Mouse (Mus musculus): ENCODE measurements at regions not wholly inside any gene's neighbourhood (a gene's known extent, or its start where the extent isn't known, plus 50 kb on each side); places are given as distances from the start of the nearest gene placed in this dataset.

GRCm38 (mm10) chr12:49945628-49946220, 560.8 kb downstream of the Gm43517 start:
- no peak for DNase-seq (ENCODE audit: low spot score in 2 of 2)

- no peak for DNase-seq (ENCODE audit: low spot score in 2 of 2)
Observed at GRCm38 (mm10) chr12:49946752-49947260, 561.8 kb downstream of the Gm43517 start.

DNA sequence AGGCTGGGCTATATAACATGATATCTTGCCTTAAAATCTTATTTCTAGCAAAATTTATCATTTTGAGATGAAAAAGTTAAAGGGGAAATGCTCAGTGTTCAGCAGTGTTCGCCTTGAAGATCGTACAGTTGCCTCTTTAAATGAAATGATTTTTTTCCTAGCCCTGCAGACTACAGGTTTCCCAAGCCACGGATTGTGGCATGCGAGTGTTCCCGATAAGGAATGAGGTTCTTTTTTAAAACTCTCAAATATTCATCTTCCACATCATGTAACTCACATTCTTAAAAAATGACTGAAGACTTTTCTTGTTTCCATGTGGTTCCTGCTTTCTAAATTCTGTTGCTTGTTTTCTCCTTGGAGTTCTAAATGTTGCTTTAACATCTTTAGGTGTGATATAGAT, 566.0 kb downstream of the Gm43517 start:
- no peak for DNase-seq (ENCODE audit: low spot score in 2 of 2)

DNA sequence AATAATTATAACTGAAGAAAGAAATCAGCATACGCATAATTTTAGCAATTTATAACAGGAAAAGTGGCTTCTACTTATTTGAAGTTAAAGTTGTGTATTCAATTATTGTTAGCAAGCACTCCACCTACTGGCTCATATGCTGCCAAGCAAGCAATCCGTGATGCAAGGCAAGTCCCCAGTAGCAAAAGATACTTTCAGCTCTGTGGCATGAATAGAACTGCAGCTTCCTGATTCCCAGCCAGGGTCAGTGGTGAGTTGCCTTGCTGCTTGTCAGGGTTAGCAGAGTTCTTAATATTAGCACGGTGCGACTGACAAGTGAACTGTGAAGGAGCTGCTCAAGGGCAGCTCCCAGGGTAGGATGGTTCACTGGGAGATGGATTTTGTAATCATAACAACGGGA, 566.8 kb downstream of the Gm43517 start:
- no peak for DNase-seq (ENCODE audit: low spot score in 2 of 2)

DNA sequence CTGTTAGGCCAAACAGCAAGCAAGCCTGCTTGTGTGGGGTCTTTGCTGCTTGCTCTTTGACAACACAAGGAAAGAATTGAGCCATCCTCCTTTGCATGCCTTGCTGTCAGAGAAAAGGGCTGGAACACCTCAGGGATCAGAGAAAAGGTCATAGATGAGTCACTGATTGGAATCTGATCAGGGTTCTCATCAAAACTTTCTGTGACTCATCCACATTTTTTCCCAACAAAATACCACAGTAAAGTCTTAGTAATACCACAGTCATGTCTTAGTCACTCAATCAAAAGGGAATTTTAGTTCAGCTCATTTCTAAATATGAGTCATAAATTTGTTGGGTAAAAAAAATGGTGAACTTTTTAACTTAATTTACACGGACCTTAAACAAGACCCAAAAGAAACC, 583.1 kb downstream of the Gm43517 start:
- peak in 1 of 2 experiments; percentile 3 for DNase-seq (ENCODE audit: low spot score in 2 of 2)

DNA sequence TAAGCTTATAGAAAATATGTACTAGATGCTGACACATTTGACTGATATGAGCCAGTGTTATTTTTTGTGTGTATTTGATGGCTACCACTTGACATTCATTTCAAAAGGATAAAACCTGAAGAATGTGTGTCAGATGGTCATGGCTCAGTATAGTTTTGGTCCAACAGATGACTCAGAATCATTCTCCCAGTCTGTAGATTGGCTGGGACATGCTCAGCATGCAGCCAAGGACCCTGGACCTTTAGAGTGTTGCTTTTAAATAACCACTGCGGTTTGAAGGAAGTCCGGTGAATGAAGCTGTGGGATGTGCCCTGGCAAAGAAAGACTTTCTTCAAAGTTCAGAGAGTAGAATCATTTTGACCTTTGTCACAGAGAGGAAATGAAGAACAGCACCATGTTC, 584.6 kb downstream of the Gm43517 start:
- no peak for DNase-seq (ENCODE audit: low spot score in 2 of 2)

DNA sequence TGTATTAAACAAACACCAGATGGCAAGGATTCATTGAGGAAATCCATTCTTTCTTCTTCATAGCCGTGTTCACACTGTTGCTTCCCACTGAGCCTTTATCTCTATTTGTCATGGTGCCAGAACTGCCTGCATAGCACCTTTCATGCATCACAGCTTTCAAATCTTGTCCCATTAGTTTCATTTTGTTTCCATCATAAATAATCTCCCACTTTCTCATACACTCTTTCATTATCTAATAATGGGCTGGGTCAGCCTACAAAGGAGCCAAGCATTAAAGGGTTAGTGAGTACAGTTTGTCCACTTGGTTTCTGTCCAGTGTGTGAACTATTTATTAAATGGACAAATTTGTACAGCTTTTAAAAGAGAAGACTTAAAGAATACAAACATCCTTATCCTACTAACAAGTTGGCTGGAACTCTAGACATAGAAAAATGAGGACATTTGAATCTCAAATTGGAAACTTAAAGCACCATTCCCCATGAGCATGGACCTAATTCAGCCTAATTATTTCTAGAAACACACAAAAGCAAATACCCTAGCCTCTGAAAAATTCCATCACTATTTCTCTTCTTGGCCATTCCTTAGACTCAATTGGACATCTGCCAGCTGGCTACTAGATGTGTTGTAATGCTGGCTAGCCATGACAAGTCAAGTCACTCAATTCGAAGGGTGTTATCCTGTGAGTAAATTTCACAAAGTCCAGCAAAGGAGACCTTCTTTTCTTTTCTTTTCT, 589.8 kb downstream of the Gm43517 start:
- no peak for DNase-seq (ENCODE audit: low spot score in 2 of 2)

GRCm38 (mm10) chr12:49975553-49975952, 590.6 kb downstream of the Gm43517 start:
- DNase-seq (ENCODE audit: low spot score in 2 of 2), result no peak

GRCm38 (mm10) chr12:49992501-49993079, 607.6 kb downstream of the Gm43517 start:
- DNase-seq (ENCODE audit: low spot score in 2 of 2), result no peak

DNA sequence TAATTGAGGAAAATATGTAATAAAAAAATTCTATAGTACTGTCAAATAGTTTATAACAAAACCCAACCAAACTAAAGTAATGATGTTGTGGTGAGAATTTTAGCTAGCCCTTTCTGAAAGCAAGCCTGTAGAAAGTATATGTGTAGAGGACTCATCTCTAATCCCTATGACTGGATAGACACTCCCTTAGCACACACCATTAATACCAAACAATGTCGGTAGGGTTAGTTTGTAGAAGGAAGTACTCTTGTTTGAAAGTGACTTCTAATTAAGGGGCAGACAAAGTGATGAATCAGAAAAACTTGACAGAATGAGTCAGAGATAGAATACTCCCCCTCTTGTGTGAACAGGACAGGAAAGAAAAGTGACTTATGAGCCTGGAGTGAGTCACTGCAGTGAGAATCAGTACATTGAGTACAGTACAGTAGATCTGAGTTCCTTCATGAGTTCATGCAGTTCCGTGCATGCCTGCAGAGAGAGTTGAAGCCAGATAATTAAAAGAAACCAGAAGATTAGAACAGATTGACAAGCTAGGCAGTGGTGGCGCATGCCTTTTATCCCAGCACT, 610.0 kb downstream of the Prkd1 start:
- no peak for DNase-seq (ENCODE audit: low spot score in 2 of 2)

DNA sequence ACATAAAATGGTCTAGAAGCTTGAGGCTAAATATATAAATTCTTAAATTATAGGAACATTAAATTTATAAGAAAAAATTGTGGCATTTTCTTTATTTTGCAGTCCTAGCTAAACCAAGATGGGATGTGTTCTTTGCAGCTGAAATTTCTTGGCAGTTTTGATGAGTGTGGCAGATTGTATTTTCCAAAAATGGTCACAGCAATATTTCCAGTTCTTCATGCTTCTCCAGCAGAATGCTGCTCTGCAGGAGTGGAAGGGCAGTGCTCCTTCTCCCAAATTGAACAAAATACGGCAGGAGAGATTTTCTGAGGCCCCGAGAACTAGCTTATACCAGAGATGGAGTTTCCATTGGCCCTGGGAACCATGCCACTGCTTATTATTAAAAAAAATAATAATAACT, 587.6 kb downstream of the Prkd1 start:
- DNase-seq (ENCODE audit: low spot score in 2 of 2), result no peak

DNA sequence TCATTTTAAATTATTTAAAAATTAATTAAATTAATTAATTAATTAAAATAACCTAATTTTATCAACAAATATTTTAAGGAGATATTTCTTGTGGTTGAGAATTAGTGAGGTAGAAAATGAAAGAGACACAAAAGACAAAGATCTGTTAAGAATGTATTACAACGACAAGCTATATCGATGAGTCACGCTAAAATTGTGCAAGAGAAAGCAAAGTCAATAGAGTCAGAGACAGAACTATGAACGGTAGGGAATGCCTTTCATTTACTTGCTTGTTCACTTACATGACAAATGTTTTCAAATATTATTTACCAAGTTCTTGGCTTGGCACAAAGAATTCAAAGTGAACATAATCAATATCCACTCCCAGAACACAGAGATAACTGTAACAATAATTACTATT, 582.5 kb downstream of the Prkd1 start:
- DNase-seq (ENCODE audit: low spot score in 2 of 2), result no peak

GRCm38 (mm10) chr12:50071797-50072196, 577.1 kb downstream of the Prkd1 start:
- DNase-seq (ENCODE audit: low spot score in 2 of 2), result no peak

GRCm38 (mm10) chr12:50072359-50072758, 576.5 kb downstream of the Prkd1 start:
- DNase-seq (ENCODE audit: low spot score in 2 of 2), result no peak

- DNase-seq (ENCODE audit: low spot score in 2 of 2), result no peak
Observed at GRCm38 (mm10) chr12:50073684-50074083, 575.2 kb downstream of the Prkd1 start.

- no peak for DNase-seq (ENCODE audit: low spot score in 2 of 2)
Observed at GRCm38 (mm10) chr12:50081157-50081556, 567.7 kb downstream of the Prkd1 start.

GRCm38 (mm10) chr12:50081571-50081970, 567.3 kb downstream of the Prkd1 start:
- DNase-seq (ENCODE audit: low spot score in 2 of 2), result no peak

DNA sequence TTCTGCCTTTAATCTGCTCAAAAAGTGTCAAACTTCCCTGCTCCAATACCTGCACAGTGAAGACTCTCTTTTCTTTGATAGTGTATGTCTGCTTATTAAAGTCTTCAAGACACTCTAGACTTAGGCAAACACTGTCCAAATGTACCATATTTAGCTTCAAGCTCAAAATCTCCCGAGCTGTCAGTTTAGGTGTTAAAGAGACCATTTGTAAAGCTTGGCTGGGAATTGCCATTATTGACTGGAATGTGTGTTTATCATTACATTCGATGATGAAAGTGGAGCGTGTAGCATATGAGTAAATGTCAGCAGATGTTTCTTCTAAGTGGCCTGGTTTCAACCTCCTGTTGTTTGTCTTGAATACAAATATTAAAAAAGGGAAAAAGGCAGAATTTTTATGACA, 564.4 kb downstream of the Prkd1 start:
- DNase-seq (ENCODE audit: low spot score in 2 of 2), result no peak

GRCm38 (mm10) chr12:50111246-50112044, 537.5 kb downstream of the Prkd1 start:
- no peak for DNase-seq (ENCODE audit: low spot score in 2 of 2)

GRCm38 (mm10) chr12:50112081-50112491, 536.8 kb downstream of the Prkd1 start:
- DNase-seq (ENCODE audit: low spot score in 2 of 2), result no peak

DNA sequence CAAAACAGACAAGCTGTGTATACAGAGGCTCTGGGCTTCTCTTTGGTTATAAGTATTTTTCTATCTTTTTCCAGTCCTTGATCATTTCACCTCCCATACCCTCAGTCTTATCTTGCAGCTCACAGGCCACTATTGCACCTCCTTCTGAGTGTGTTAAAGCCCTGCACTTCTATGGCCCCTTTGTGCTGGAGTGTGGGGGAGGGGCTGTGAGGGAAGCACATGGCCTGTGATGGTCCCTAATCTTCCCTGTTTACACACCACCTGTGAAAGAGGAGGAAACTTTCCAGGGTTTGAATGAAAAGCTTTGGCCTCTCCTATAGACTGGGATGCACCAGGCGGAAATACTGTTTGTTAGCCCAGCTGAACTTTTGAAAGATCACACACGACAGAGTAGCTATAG, 533.0 kb downstream of the Prkd1 start:
- DNase-seq (ENCODE audit: low spot score in 2 of 2), result no peak
